Mouse (Mus musculus) brain, embryonic 14.5 days (tissue): Measurements from ENCODE around the gene Hmces.

Experiments used
- CTCF ChIP-seq: fragments of 200-500 bp; IDR thresholded peaks from 2 replicates; pipeline ENCODE4 v1.5.1; 2012; ENCODE audit warnings: inconsistent platforms, mild to moderate bottlenecking, moderate library complexity, borderline replicate concordance; ENCODE audit not compliant: insufficient read depth, insufficient read length; ENCODE audit errors: extremely low read depth
- POLR2A ChIP-seq: fragments of 200-500 bp; IDR thresholded peaks from 2 replicates; pipeline ENCODE4 v1.6.1; 2012; ENCODE audit warnings: mild to moderate bottlenecking, inconsistent platforms, borderline replicate concordance; ENCODE audit not compliant: poor library complexity, insufficient read depth, insufficient read length, severe bottlenecking; ENCODE audit errors: extremely low read depth

- no peak for TF ChIP-seq POLR2A
- no peak for TF ChIP-seq CTCF
Measured at GRCm38 (mm10) chr6:87867256-87867655, 46.5 kb upstream of the Hmces start.
